Mouse (Mus musculus): ENCODE measurements around the gene Frmd4a.

DNA sequence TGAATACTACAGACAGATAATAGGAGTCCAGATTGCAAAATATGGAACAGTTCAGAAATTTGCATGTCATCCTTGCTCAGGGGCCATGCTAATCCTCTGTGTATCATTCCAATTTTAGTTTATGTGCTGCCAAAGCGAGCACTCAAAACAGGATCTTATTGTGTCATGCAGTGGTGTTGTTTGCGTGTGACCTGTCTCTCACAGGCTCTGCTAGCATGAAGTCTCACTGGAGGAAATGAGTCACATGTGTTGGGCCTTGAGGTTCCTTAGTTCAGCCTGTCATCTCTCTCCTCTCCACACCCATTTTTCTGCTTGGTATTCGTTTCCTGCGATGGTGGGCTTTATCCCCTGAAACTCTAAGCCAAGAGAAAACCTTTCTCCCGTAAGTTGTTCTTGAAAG lies 363.4 kb downstream of the Frmd4a start:
- TF ChIP-seq POLR2A (IDR thresholded peaks at IDR 0.05; ENCODE audit: low read depth, low read length) = no peak
- TF ChIP-seq CTCF (IDR thresholded peaks at IDR 0.05; ENCODE audit: extremely low read depth, insufficient read depth, insufficient read length, insufficient replicate concordance) = no peak

Measured in spleen, adult 2 months (tissue).